Mouse (Mus musculus) regulatory T cell (primary cell): ENCODE results near the gene Urad.

Experiments
- in situ Hi-C: fragments of 300-600 bp; cut with MboI, MseI; formaldehyde crosslinking; loops from one replicate; pipeline ENCODE4 v1.15.1; 2025; ENCODE audit warnings: high pct_unique_total_duplicates

Urad gene

DNA sequence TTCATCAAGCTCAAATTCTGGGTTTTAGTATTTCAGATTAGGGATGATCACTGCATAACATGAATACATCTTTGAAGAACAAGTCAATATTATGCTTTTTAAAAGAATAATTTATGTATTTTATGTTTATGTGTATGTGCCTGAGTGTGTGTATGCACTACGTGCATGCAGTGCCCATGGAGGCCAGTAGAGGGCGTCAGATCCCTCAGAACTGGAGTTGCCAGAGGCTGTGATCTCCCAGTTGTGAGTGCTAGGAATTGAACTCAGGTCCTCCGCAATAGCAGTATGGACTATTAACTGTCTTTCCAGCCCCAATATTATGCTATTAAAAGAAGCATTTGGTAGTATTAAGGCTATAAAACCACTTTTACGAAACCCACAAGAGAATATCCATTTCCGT is 5.4 kb upstream of the Urad start:
- in situ Hi-C loops, result no loop called here

- in situ Hi-C loops, result no loop called here
These were observed 3.7 kb upstream of the Urad start for GRCm38 (mm10) chr5:147325931-147326330.

- in situ Hi-C loops, result loop anchor here (5.0 kb wide), 1 partner anchor 411 kb away; no protein-coding TSS in a partner anchor
These were observed 1.1 kb upstream of the Urad start for GRCm38 (mm10) chr5:147323237-147323917.

DNA sequence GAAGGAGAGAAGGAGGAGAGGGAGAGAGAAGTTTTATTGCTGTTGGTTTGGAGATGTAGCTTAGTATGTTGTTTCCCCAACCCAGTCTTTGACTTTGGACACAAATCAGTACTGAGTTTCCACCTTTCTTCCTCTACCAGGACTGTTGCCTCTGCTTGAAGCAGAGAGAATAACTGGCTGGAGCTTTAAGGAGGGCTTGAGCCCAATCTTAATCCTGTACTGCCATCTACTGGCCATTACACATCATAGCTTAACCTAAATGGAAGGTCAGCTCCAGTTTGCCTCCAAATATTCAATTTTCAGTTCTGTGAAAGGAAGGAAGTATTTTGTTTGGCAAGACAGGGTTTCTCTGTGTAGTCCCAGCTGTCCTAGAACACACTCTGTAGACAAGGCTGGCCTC is 2.6 kb downstream of the Urad start:
- in situ Hi-C loops, result loop anchor here (5.0 to 10.0 kb wide), 3 partner anchors 87 to 615 kb away; no protein-coding TSS in a partner anchor

DNA sequence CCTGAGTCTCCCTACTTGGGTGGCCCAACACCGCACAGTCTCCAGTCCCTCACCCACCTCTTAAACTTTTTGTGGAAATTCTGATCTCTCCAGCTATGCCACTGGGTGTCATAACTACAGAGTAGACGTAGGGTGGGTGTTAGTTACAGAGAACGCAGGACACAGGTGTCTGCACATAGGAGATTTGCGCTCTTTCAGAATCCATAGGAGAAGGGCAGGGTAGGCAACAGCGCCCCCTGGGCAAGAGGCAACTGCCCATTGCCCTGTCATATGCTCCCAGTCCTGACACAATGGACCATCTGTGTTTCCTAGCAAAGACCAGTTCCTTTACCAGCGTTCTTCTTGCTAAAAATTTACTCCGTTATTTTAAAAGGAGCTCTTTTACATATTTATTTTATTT is 4.2 kb downstream of the Urad start:
- in situ Hi-C loops, result loop anchor here (5.0 to 10.0 kb wide), 2 partner anchors 86 to 613 kb away; no protein-coding TSS in a partner anchor

DNA sequence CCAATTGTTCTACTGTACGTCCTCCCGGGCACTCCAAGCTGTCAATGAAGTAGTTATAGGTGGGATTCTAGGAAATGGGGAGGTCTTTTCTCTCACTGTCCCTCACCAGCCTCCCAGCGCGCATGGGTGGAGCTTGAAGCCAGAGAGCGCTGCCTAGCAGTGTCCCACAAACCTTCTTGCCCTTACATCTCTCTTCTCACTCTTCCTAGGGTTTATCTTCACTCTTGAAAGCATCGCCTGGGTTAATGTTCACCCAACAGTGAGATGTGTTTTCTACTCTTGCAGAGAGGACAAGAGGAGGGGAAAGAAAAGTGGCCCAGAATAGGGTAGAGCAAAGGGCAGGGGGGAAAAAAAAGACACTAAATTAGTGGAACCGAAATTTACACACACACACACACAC is 4.9 kb downstream of the Urad start:
- in situ Hi-C loops, result loop anchor here (5.0 to 10.0 kb wide), 2 partner anchors 85 to 613 kb away; no protein-coding TSS in a partner anchor

- in situ Hi-C loops, result loop anchor here (5.0 to 10.0 kb wide), 2 partner anchors 83 to 611 kb away; no protein-coding TSS in a partner anchor
These were observed 6.7 kb downstream of the Urad start for GRCm38 (mm10) chr5:147315432-147316075.

GRCm38 (mm10) chr5:147314646-147315431 is 7.4 kb downstream of the Urad start:
- in situ Hi-C loops, result loop anchor here (5.0 to 10.0 kb wide), 2 partner anchors 83 to 610 kb away; no protein-coding TSS in a partner anchor

- in situ Hi-C loops, result loop anchor here (10.0 kb wide), 1 partner anchor 608 kb away; no protein-coding TSS in a partner anchor
These were observed 9.2 kb downstream of the Urad start for GRCm38 (mm10) chr5:147312830-147313685.

GRCm38 (mm10) chr5:147309786-147310185 is 12.5 kb downstream of the Urad start:
- in situ Hi-C loops, result loop anchor here (10.0 kb wide), 1 partner anchor 605 kb away; no protein-coding TSS in a partner anchor

- in situ Hi-C loops, result no loop called here
These were observed 13.8 kb downstream of the Urad start for GRCm38 (mm10) chr5:147308451-147308850.

DNA sequence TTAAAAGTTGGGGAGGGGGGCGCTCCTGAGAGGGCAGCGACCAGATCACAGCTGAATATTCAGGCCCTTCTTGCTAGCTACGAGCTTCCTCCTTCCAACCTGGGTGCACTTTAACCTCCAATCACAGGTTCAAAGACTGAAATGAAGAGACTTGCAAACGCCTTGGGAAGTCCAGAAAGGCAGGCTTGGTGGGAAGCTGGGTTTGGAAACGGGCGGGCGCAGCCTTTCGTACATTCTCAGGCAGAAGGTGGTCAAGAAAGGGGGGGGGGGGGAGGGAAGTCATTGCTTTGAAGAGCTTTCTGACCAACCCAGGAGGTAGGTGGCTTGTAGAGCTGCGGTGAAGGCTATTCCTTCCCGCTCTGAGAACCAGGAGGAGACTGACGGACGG is 14.8 kb downstream of the Urad start:
- in situ Hi-C loops, result no loop called here

GRCm38 (mm10) chr5:147306638-147307397 is 15.4 kb downstream of the Urad start, which contains the start of gene Cdx2:
Gene Cdx2 (minus strand): TSS chr5:147307270.
- in situ Hi-C loops, result no loop called here

GRCm38 (mm10) chr5:147305856-147306637 is 16.2 kb downstream of the Urad start:
- in situ Hi-C loops, result no loop called here

DNA sequence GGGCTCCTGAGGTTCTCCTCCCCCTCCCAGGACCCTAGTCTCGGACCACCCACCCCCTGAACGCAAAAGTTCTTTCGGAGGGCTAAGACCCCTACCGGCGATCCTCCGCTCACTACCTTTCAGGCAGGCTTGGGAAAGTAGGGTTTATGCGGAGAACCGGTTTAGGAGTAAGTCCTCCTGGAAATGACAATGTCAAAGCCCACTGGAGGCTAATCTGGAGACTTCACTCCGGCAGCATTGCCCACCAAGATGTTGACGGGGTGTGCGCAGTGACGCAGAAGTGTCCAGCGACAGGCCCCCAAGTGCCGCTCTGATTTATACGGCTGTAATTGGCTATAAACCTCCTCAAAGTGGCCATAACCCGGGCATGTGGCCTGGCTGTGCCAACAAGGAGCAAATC is 17.1 kb downstream of the Urad start:
- in situ Hi-C loops, result no loop called here

DNA sequence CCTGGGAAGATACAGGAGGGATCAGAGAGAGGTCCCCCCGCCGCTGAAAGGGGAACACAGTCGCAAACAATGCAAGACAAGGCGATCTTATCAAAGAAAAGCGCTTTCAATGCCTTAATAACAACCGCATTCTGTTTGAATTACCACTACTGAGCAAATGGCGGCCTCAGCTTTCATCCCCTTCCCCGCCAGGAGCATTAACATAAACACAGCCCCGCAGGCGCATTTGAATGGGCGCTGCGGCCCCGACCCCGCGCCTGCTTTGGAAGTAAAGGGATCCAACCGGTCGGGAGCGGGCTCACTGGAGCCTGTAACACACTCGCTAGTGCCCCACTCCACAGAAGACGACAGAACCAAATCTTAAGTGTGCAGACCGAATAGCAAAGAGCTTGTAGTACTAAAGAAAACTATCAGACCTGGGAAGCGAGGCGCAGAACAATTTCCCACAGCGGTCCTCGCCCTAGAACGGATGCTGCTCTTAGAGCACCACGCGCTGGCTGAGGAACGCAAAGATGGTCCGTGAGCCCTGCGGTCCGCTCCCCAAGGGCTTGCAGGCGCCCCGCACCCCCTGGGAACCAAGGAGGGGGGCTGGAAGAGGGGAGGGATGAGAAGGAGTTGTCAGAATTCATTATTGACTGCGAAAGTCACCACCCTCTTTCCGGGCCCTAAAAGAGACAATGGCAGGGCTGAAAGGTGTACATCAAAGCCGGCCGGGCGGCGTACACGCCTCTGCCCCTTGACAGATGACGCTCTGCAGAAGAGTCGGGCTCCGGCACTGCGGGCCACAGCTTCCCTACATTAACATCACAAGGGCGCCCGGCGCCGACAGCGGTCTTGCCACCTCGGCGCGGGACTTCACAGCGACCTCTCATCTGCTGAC is 17.7 kb downstream of the Urad start:
- in situ Hi-C loops, result no loop called here

DNA sequence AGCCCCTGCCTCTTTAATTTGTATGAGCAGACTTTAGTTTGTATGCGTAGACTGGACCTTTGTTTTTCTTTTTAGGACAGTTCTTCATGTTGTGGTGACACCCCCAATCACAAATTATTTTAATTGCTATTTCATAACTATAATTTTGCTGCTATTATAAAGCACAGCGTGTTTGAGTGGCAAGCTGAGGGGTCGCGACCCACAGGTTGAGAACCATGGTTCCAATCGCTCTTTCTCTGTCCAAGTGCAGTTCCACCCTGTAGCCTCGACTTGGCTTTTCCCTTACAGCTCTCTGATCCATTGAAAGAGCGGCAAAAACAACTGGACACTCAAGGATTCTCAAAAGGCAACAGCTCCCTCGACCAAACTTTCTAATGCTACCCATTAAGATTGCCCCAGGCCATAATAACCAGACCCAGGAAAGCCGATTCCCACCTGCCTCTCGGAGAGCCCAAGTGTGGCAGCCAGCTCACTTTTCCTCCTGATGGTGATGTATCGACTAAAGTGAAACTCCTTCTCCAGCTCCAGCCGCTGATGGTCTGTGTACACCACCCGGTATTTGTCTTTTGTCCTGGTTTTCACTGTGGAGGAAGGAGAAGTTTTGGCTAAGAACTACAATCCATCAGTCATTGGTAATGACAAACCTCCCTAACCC is 19.4 kb downstream of the Urad start:
- in situ Hi-C loops, result no loop called here

GRCm38 (mm10) chr5:147302141-147302540 is 20.1 kb downstream of the Urad start:
- in situ Hi-C loops, result no loop called here
